Mouse (Mus musculus): ENCODE measurements around the gene Strc.

GRCm38 (mm10) chr2:121370921-121371320 lies 16.0 kb downstream of the Strc start:
- TF ChIP-seq CTCF (IDR thresholded peaks at IDR 0.05; ENCODE audit: low read depth) = no peak
- TF ChIP-seq EP300 (IDR thresholded peaks at IDR 0.05; ENCODE audit: low read depth) = no peak

All from liver, embryonic 14.5 days (tissue).